Mouse (Mus musculus): ENCODE measurements at regions not wholly inside any gene's neighbourhood (a gene's known extent, or its start where the extent isn't known, plus 50 kb on each side); places are given as distances from the start of the nearest gene placed in this dataset.

GRCm38 (mm10) chr16:5534862-5535261 is 279.1 kb upstream of the Eef2kmt start:
- TF ChIP-seq CTCF (IDR thresholded peaks at IDR 0.05; ENCODE audit: insufficient read depth, low read depth, low read length): no peak
- no peak for TF ChIP-seq POLR2A (IDR thresholded peaks at IDR 0.05; ENCODE audit: insufficient read depth, low read depth, low read length)
